Mouse (Mus musculus): Measurements from ENCODE around the gene Olfr986. TPM values are rescaled to one million over a fixed set of nuclear protein-coding genes. Genes with fewer than 3 reads are reported as not detected.

Olfr986 gene
- total RNA-seq, 2 experiments from 2014 or later = not detected

GRCm38 (mm10) chr9:40229479-40229878 is 48.8 kb downstream of the Olfr986 start:
- DNase-seq = no peak
- intact Hi-C loops (cut with DNase I) = loop anchor here (5.0 to 10.0 kb wide), 3 partner anchors 165 to 248 kb away; no protein-coding TSS in a partner anchor

- intact Hi-C loops (cut with DNase I) = loop anchor here (5.0 kb wide), 1 partner anchor 41 kb away; no protein-coding TSS in a partner anchor
These were observed 50.3 kb downstream of the Olfr986 start for GRCm38 (mm10) chr9:40231019-40231418.

DNA sequence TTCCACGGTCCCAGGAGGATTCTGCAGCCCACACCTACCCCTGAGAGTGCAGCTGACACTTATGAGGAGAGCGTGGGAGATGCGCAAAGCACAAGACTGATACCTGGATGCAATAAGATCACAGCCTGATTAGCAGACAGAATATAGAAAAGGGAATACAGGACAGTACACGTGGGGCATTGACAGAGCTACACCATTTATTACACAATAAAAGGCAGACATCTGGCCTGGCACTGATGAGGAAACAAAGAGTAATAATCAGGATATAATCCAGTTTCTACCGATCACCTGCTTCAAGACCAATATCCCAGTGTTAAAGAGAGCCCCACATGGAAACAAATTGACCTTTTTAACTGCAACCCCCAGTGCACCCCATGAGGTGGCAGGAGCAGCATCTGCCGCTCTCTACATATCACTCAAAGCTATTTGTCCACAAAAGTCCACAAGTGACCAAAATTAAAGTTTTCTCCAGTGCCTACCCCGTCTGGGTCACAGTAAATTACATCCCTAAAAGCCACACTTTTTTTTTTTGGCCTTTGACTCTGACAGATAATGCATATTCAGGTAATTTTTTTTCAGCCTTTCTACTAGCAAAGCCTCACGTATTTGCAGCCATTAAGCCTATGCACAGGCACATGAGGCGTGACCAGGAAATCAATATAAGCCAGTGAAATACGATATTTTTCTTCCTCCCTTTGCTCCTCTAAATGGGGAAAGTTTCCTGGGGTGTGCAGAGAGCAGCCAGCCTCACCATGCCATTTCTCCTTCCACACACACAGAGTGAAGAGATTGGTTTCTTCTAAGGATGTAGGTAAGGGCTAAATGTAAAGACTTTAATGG is 53.7 kb downstream of the Olfr986 start:
- no peak for DNase-seq
- intact Hi-C loops (cut with DNase I) = loop anchor here (5.0 kb wide), 1 partner anchor 38 kb away; no protein-coding TSS in a partner anchor

More at GRCm38 (mm10) chr9:40231019-40231418, 50.3 kb downstream of the Olfr986 start:
- DNase-seq = no peak

- intact Hi-C loops (cut with DNase I) = no loop called here
These were observed 54.5 kb downstream of the Olfr986 start for GRCm38 (mm10) chr9:40235220-40235619.

More at GRCm38 (mm10) chr9:40235220-40235619, 54.5 kb downstream of the Olfr986 start:
- no peak for DNase-seq

Other genes with a start within 250 kb of the Olfr986 start
- not detected for gene Olfr974, start 243.4 kb upstream of the Olfr986 start, total RNA-seq (2021)
- not detected for gene Olfr975, start 228.9 kb upstream of the Olfr986 start, total RNA-seq (2021)
- not detected for gene Olfr976, start 219.8 kb upstream of the Olfr986 start, total RNA-seq (2021)
- gene Olfr978, start 188.8 kb upstream of the Olfr986 start, total RNA-seq (2021) = not detected
- not detected for gene Olfr979, start 177.5 kb upstream of the Olfr986 start, total RNA-seq (2021)
- gene Olfr980, start 171.3 kb upstream of the Olfr986 start, total RNA-seq (2021) = not detected
- not detected for gene Olfr981, start 159.5 kb upstream of the Olfr986 start, total RNA-seq (2021)
- not detected for gene Olfr982, start 107.1 kb upstream of the Olfr986 start, total RNA-seq (2021)
- not detected for gene Olfr983, start 87.3 kb upstream of the Olfr986 start, total RNA-seq (2021)
- gene Olfr984, start 66.7 kb upstream of the Olfr986 start, total RNA-seq (2021) = not detected
- not detected for gene Olfr985, start 50.7 kb upstream of the Olfr986 start, total RNA-seq (2021)
- gene Tmem225, start 32.8 kb upstream of the Olfr986 start, total RNA-seq (2021) = not detected
- 1 to 10 TPM; 2.0 TPM for gene Zfp202, start 11.4 kb downstream of the Olfr986 start, total RNA-seq (2021)
- 1 to 10 TPM in 1 of 2 experiments, under 1 TPM in 1; 0.95 to 1.3 TPM for gene Scn3b, start 88.3 kb downstream of the Olfr986 start, total RNA-seq (2021)